Mouse (Mus musculus): ENCODE results near the gene Alox8. TPM values are rescaled to one million over a fixed set of nuclear protein-coding genes. Genes with fewer than 3 reads are reported as not detected.

Gene Alox8
- polyA plus RNA-seq, 1 experiment from 2014 or later = not detected

GRCm38 (mm10) chr11:69217411-69217810 lies 19.8 kb upstream of the Alox8 start:
- no peak overlapping the region for H3K4me3 ChIP-seq
- H3K4me1 ChIP-seq (replicated peaks) = no peaks in the 10 kb centered on the region
- H3K27ac ChIP-seq = no peak overlapping the region
- H3K36me3 ChIP-seq = no peaks in the 10 kb centered on the region
- no peak for DNase-seq (ENCODE audit: low spot score)
- WGBS = 87% methylated on average over 5 of the region's 5 CpGs
- no peaks in the 10 kb centered on the region for H3K9me3 ChIP-seq
- no peaks in the 10 kb centered on the region for H3K27me3 ChIP-seq (ENCODE audit: insufficient read depth, poor library complexity, severe bottlenecking)

GRCm38 (mm10) chr11:69211431-69211830 lies 13.8 kb upstream of the Alox8 start:
- H3K27ac ChIP-seq = no peak overlapping the region
- H3K4me3 ChIP-seq = peak overlapping the region; percentile 29
- DNase-seq (ENCODE audit: low spot score) = peak; percentile 19
- H3K4me1 ChIP-seq (replicated peaks) = no peaks in the 10 kb centered on the region
- H3K27me3 ChIP-seq (ENCODE audit: insufficient read depth, poor library complexity, severe bottlenecking) = no peaks in the 10 kb centered on the region
- 55% methylated on average over 2 of the region's 2 CpGs for WGBS
- no peaks in the 10 kb centered on the region for H3K9me3 ChIP-seq
- H3K36me3 ChIP-seq = no peaks in the 10 kb centered on the region

GRCm38 (mm10) chr11:69202469-69203230 lies 5.0 kb upstream of the Alox8 start:
- Histone ChIP-seq H3K9me3 (no peaks in the 10 kb centered on the region), H3K4me3 (no peak overlapping the region), H3K27me3 (ENCODE audit: insufficient read depth, poor library complexity, severe bottlenecking) (peaks cover 20% of the 10 kb centered on the region), H3K27ac (no peak overlapping the region), H3K36me3 (no peaks in the 10 kb centered on the region), H3K4me1 (replicated peaks) (peaks cover 2% of the 10 kb centered on the region)
- DNase-seq (ENCODE audit: low spot score) = no peak
- 86% methylated on average over 13 of the region's 13 CpGs for WGBS

- WGBS = 79% methylated on average over 6 of the region's 6 CpGs
- H3K4me3 ChIP-seq = no peak overlapping the region
- no peak overlapping the region for H3K27ac ChIP-seq
- DNase-seq (ENCODE audit: low spot score) = no peak
- no peaks in the 10 kb centered on the region for H3K36me3 ChIP-seq
- H3K27me3 ChIP-seq (ENCODE audit: insufficient read depth, poor library complexity, severe bottlenecking) = peaks cover 44% of the 10 kb centered on the region
- H3K9me3 ChIP-seq = no peaks in the 10 kb centered on the region
- H3K4me1 ChIP-seq (replicated peaks) = peaks cover 11% of the 10 kb centered on the region
Observed at GRCm38 (mm10) chr11:69200231-69200630, 2.6 kb upstream of the Alox8 start.

GRCm38 (mm10) chr11:69199251-69199650 lies 1.6 kb upstream of the Alox8 start:
- Histone ChIP-seq H3K4me1 (replicated peaks) (peaks cover 11% of the 10 kb centered on the region), H3K27me3 (ENCODE audit: insufficient read depth, poor library complexity, severe bottlenecking) (peaks cover 47% of the 10 kb centered on the region), H3K4me3 (no peak overlapping the region), H3K36me3 (no peaks in the 10 kb centered on the region), H3K9me3 (no peaks in the 10 kb centered on the region), H3K27ac (no peak overlapping the region)
- no peak for DNase-seq (ENCODE audit: low spot score)
- WGBS = 79% methylated on average over 1 of the region's 1 CpGs

- WGBS = 3% methylated on average over 14 of the region's 14 CpGs
- no peak for DNase-seq (ENCODE audit: low spot score)
- H3K27ac ChIP-seq = no peak overlapping the region
- peaks cover 11% of the 10 kb centered on the region for H3K4me1 ChIP-seq (replicated peaks)
- H3K36me3 ChIP-seq = no peaks in the 10 kb centered on the region
- no peaks in the 10 kb centered on the region for H3K9me3 ChIP-seq
- peak overlapping the region; percentile 38 for H3K4me3 ChIP-seq
- H3K27me3 ChIP-seq (ENCODE audit: insufficient read depth, poor library complexity, severe bottlenecking) = peaks cover 47% of the 10 kb centered on the region
Observed at GRCm38 (mm10) chr11:69197194-69197593, 449 bp downstream of the Alox8 start.

GRCm38 (mm10) chr11:69196766-69197165 lies 877 bp downstream of the Alox8 start:
- no peak overlapping the region for H3K27ac ChIP-seq
- no peaks in the 10 kb centered on the region for H3K9me3 ChIP-seq
- no peaks in the 10 kb centered on the region for H3K36me3 ChIP-seq
- H3K4me1 ChIP-seq (replicated peaks) = peaks cover 11% of the 10 kb centered on the region
- no peak for DNase-seq (ENCODE audit: low spot score)
- H3K27me3 ChIP-seq (ENCODE audit: insufficient read depth, poor library complexity, severe bottlenecking) = peaks cover 47% of the 10 kb centered on the region
- 9% methylated on average over 5 of the region's 5 CpGs for WGBS
- H3K4me3 ChIP-seq = peak overlapping the region; percentile 38

GRCm38 (mm10) chr11:69192840-69193239 lies 4.8 kb downstream of the Alox8 start:
- H3K4me1 ChIP-seq (replicated peaks) = peaks cover 11% of the 10 kb centered on the region
- DNase-seq (ENCODE audit: low spot score) = peak; percentile 24

GRCm38 (mm10) chr11:69185936-69186335 lies 11.7 kb downstream of the Alox8 start:
- no peak for DNase-seq (ENCODE audit: low spot score)
- WGBS = 82% methylated on average over 6 of the region's 6 CpGs
- Histone ChIP-seq H3K4me3 (no peak overlapping the region), H3K4me1 (replicated peaks) (no peaks in the 10 kb centered on the region), H3K36me3 (no peaks in the 10 kb centered on the region), H3K27me3 (ENCODE audit: insufficient read depth, poor library complexity, severe bottlenecking) (0 out of 2 replicates have a peak, but pooled peaks cover 6% of the 10 kb centered on the region), H3K9me3 (no peaks in the 10 kb centered on the region), H3K27ac (no peak overlapping the region)

More at GRCm38 (mm10) chr11:69192840-69193239, 4.8 kb downstream of the Alox8 start:
- H3K27ac ChIP-seq = no peak overlapping the region
- WGBS = 0% methylated on average over 1 of the region's 1 CpGs
- H3K36me3 ChIP-seq = no peaks in the 10 kb centered on the region
- peaks cover 35% of the 10 kb centered on the region for H3K27me3 ChIP-seq (ENCODE audit: insufficient read depth, poor library complexity, severe bottlenecking)
- no peaks in the 10 kb centered on the region for H3K9me3 ChIP-seq
- no peak overlapping the region for H3K4me3 ChIP-seq

GRCm38 (mm10) chr11:69185031-69185430 lies 12.6 kb downstream of the Alox8 start:
- DNase-seq (ENCODE audit: low spot score) = no peak

GRCm38 (mm10) chr11:69180120-69180519 lies 17.5 kb downstream of the Alox8 start:
- no peak overlapping the region for H3K27ac ChIP-seq
- 0 out of 2 replicates have a peak, but pooled peaks cover 4% of the 10 kb centered on the region for H3K4me1 ChIP-seq (replicated peaks)
- H3K4me3 ChIP-seq = no peak overlapping the region
- no peaks in the 10 kb centered on the region for H3K27me3 ChIP-seq (ENCODE audit: insufficient read depth, poor library complexity, severe bottlenecking)
- WGBS = 84% methylated on average over 4 of the region's 4 CpGs
- H3K36me3 ChIP-seq = no peaks in the 10 kb centered on the region
- H3K9me3 ChIP-seq = no peaks in the 10 kb centered on the region
- DNase-seq (ENCODE audit: low spot score) = no peak

More at GRCm38 (mm10) chr11:69185031-69185430, 12.6 kb downstream of the Alox8 start:
- Histone ChIP-seq H3K4me3 (no peak overlapping the region), H3K27me3 (ENCODE audit: insufficient read depth, poor library complexity, severe bottlenecking) (0 out of 2 replicates have a peak, but pooled peaks cover 6% of the 10 kb centered on the region), H3K9me3 (no peaks in the 10 kb centered on the region), H3K4me1 (replicated peaks) (no peaks in the 10 kb centered on the region), H3K27ac (no peak overlapping the region), H3K36me3 (no peaks in the 10 kb centered on the region)
- 91% methylated on average over 5 of the region's 5 CpGs for WGBS

GRCm38 (mm10) chr11:69179512-69179911 lies 18.1 kb downstream of the Alox8 start:
- H3K4me1 ChIP-seq (replicated peaks) = 0 out of 2 replicates have a peak, but pooled peaks cover 4% of the 10 kb centered on the region
- no peak overlapping the region for H3K4me3 ChIP-seq
- WGBS = 59% methylated on average over 3 of the region's 3 CpGs
- DNase-seq (ENCODE audit: low spot score) = no peak
- no peak overlapping the region for H3K27ac ChIP-seq
- no peaks in the 10 kb centered on the region for H3K27me3 ChIP-seq (ENCODE audit: insufficient read depth, poor library complexity, severe bottlenecking)
- no peaks in the 10 kb centered on the region for H3K9me3 ChIP-seq
- no peaks in the 10 kb centered on the region for H3K36me3 ChIP-seq

GRCm38 (mm10) chr11:69178525-69178924 lies 19.1 kb downstream of the Alox8 start:
- Histone ChIP-seq H3K4me3 (no peak overlapping the region), H3K27ac (no peak overlapping the region), H3K27me3 (ENCODE audit: insufficient read depth, poor library complexity, severe bottlenecking) (no peaks in the 10 kb centered on the region), H3K9me3 (no peaks in the 10 kb centered on the region), H3K4me1 (replicated peaks) (0 out of 2 replicates have a peak, but pooled peaks cover 4% of the 10 kb centered on the region), H3K36me3 (no peaks in the 10 kb centered on the region)
- WGBS = 83% methylated on average over 3 of the region's 3 CpGs
- DNase-seq (ENCODE audit: low spot score) = no peak
